Mouse (Mus musculus) intestine, embryonic 14.5 days (tissue): ENCODE data around the gene Eif1ax. TPM values are rescaled to one million over a fixed set of nuclear protein-coding genes. Genes with fewer than 3 reads are reported as not detected.
A peak's percentile ranks its signal among the peaks of the same experiment; 100 is the strongest.
"Not testable (repeated sequence)": the region's sequence is repeated elsewhere in the genome, so short reads cannot be mapped to it uniquely, and the experiment has no call there.

Source experiments
- ATAC-seq: fragments of 200-750 bp; cut with Nextera tagmentation; replicated peaks from 2 replicates; pipeline ENCODE4 v1.8.0; 2017; ENCODE audit warnings: low read depth, moderate number of reproducible peaks, moderate TSS enrichment, moderate library complexity; ENCODE audit not compliant: low FRiP score, low TSS enrichment
- DNase-seq: peaks from one replicate; pipeline ENCODE4 v3.0.0-alpha.2; 2018; ENCODE audit warnings: low spot score
- H3K27ac ChIP-seq: fragments of 300-500 bp; sonication (generic); 2 replicates; pipeline ENCODE4 v1.5.1; 2014; ENCODE audit warnings: low read depth, mild to moderate bottlenecking, control low read depth
- H3K27me3 ChIP-seq: fragments of 300-500 bp; sonication (generic); replicated peaks from 2 replicates; pipeline ENCODE4 v1.6.1; 2014; ENCODE audit warnings: low read length, control low read depth; ENCODE audit not compliant: control insufficient read depth, insufficient read depth
- H3K36me3 ChIP-seq: fragments of 300-500 bp; sonication (generic); 2 replicates; pipeline ENCODE4 v1.6.1; 2014; ENCODE audit warnings: low read length, control low read depth; ENCODE audit not compliant: control insufficient read depth, insufficient read depth
- H3K4me1 ChIP-seq: fragments of 300-500 bp; sonication (generic); replicated peaks from 2 replicates; pipeline ENCODE4 v1.6.1; 2014; ENCODE audit warnings: low read length, control low read depth, mixed read lengths; ENCODE audit not compliant: control insufficient read depth, insufficient read depth
- H3K4me2 ChIP-seq: fragments of 300-500 bp; sonication (generic); 2 replicates; pipeline ENCODE4 v1.6.1; 2014; ENCODE audit warnings: low read length
- H3K4me3 ChIP-seq: fragments of 300-500 bp; sonication (generic); 2 replicates; pipeline ENCODE4 v1.5.1; 2014; ENCODE audit warnings: low read depth, low read length, control low read depth, mixed read lengths
- H3K9ac ChIP-seq: fragments of 300-500 bp; sonication (generic); 2 replicates; pipeline ENCODE4 v1.6.1; 2014; ENCODE audit warnings: mild to moderate bottlenecking, low read length
- H3K9me3 ChIP-seq: fragments of 300-500 bp; sonication (generic); 2 replicates; pipeline ENCODE4 v1.6.1; 2016; ENCODE audit warnings: low read length, control low read depth; ENCODE audit not compliant: control insufficient read depth
- WGBS: fragments of 180-500 bp; shearing (Covaris S2); extraction: QIAGEN DNeasy Blood & Tissue Kit; methylation state at CpG from one replicate; pipeline ENCODE4 v1.1.7; 2014; 5-methylcytosine and 5-hydroxymethylcytosine counted together
- polyA plus RNA-seq: library from polyadenylated mRNA; unstranded; fragments of >200 nt; fragmentation: Nextera tagmentation; extraction: Ambion mirVana; gene quantifications from 2 replicates; pipeline ENCODE4 v1.2.1, GENCODE M21; 2014

The Eif1ax gene
- polyA plus RNA-seq, 1 experiment from 2014 or later: 135 TPM

DNA sequence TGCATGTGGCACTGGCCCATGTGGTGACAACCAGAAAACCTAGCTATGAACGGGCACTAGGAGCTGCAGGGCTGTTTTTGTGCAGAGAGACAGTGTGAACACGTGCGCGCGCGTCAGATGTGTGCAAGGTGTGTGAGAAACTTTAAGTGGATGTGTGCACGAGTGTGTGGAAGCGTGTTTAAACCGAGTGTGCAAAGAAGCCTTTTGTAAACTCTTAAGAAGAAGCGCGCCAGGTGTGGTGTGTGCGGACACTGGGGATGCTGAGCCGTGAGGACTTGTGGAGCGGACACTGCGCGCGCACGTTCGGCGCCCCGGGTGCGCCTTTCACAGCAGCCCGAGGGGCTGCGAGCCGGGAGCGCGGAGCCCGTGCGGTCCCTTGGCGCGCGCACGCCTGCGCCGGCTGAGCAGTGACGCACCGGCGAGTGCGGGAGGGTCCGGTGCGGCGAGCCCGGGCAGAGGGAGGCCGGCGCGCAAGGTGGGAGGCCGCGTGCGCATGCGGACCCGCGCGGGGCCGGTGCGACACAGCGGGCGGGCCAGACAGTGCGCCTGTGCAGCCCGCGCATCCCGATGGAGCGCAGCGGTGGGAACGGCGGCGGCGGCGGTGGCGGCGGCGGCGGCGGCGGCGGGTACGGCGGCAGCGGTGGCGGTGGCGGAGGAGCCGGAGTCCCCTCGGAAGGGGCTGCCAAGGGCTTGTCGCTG is 42.3 kb downstream of the Eif1ax start, which contains the start of gene Map7d2:
Map7d2 (plus strand) TSS at position 443 of the 699 bp plus-strand sequence.
- H3K27me3 ChIP-seq: peaks cover 37% of the 10 kb centered on the region
- H3K9ac ChIP-seq: no peak within 1 kb of the TSS
- no peaks in the 10 kb centered on the region for H3K9me3 ChIP-seq
- peak; percentile 56 for DNase-seq
- ATAC-seq: peak; percentile 89
- H3K4me2 ChIP-seq: peak within 1 kb of the TSS; percentile 82
- WGBS: 20% methylated on average over 39 of the region's 83 CpGs
- H3K4me3 ChIP-seq: peak within 1 kb of the TSS; percentile 42
- no peaks in the 10 kb centered on the region for H3K4me1 ChIP-seq
- no peaks in the 10 kb centered on the region for H3K36me3 ChIP-seq
- H3K27ac ChIP-seq: no peak within 1 kb of the TSS

DNA sequence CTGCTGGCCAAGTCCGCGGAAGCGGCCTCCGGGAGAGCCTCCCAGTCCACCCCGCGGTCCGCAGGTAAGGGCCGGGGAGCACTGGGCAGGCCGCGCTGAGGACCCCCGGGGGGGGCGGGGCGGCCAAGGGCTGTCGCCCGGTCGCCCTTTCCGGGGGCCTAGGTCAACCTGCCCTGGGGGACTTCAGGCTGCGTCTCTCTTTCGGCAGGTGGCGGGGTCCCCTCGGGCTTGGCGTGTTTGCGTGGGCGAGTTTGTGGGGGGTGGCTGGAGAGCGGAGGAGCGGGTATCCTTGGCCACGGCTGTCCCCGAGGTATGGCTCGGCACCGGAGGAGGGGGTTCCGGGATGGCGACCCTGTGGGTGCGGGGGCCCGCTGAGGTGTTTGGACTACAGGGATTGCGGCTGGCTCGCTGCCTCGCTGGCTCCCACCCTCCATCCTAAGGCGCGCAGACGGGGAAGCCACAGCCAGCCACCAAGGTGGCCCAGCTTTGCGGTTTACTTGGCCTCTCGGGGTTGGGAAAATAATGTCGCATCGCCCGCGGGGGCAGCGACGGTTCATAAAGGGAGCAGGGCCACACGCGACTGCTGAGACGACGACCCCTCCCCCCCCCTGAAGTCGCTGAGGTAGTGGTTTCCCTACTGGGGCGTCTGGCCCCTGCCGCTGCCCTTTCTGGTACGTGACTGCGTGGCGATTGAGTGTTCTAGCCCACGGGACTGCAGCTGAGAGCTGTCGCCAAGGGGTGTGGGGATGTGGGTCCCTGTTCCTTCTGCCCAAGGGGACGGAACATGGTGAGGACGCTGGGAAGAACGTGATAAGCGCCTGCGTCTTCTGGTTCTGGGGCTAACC is 43.1 kb downstream of the Eif1ax start:
- no peak overlapping the region for H3K9ac ChIP-seq
- peak; percentile 64 for ATAC-seq
- H3K4me2 ChIP-seq: peak overlapping the region; percentile 82
- 17% methylated on average over 56 of the region's 65 CpGs for WGBS
- H3K4me1 ChIP-seq: no peaks in the 10 kb centered on the region
- peak overlapping the region; percentile 42 for H3K4me3 ChIP-seq
- no peaks in the 10 kb centered on the region for H3K36me3 ChIP-seq
- H3K9me3 ChIP-seq: no peaks in the 10 kb centered on the region
- peak; percentile 56 for DNase-seq
- H3K27ac ChIP-seq: no peak overlapping the region
- peaks cover 37% of the 10 kb centered on the region for H3K27me3 ChIP-seq

DNA sequence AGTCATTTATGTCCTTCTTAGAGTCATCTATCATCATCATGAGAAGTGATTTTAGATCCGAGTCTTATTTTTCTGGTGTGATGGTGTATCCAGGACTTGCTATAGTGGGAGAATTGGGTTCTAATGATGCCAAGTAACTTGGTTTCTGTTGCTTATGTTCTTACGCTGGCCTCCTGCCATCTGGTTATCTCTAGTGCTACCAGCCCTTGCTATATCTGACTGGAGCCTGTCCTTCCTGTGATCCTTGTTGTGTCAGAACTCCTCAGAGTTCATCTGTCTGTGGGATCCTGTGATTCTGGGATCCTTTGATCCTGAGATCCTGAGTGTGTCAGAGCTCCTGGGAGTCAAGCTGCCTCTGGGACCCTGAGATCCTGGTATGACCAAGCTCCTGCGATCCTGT is 58.5 kb downstream of the Eif1ax start:
- H3K4me2 ChIP-seq, DNase-seq, H3K36me3 ChIP-seq, H3K9me3 ChIP-seq, H3K4me1 ChIP-seq, H3K27ac ChIP-seq, ATAC-seq, H3K27me3 ChIP-seq, H3K9ac ChIP-seq, H3K4me3 ChIP-seq: not testable (repeated sequence)
- 89% methylated on average over 3 of the region's 3 CpGs for WGBS

Other genes with a start within 250 kb of the Eif1ax start
- gene Rps6ka3, start 161.9 kb upstream of the Eif1ax start, polyA plus RNA-seq: 6.7 and 8.0 TPM in 2 replicates
- gene Map7d2, start 42.4 kb downstream of the Eif1ax start, polyA plus RNA-seq: 1.6 and 1.9 TPM in 2 replicates
- gene Bclaf3, start 154.5 kb downstream of the Eif1ax start, polyA plus RNA-seq: 18.4 and 21.9 TPM in 2 replicates